Mouse (Mus musculus): Measurements from ENCODE around the gene Kcnj6.

- TF ChIP-seq CTCF (IDR thresholded peaks at IDR 0.05) (no peak), EP300 (IDR thresholded peaks at IDR 0.05) (no peak)
Observed at GRCm38 (mm10) chr16:94745016-94745415, 252.5 kb downstream of the Kcnj6 start.
